Mouse (Mus musculus) spleen, adult 12 weeks (tissue): ENCODE data around the gene Glis2.
"Not testable (repeated sequence)": the region's sequence is repeated elsewhere in the genome, so short reads cannot be mapped to it uniquely, and the experiment has no call there.

Experiments used
- DNase-seq: peaks from one replicate; pipeline ENCODE4 v3.0.0; 2022; ENCODE audit warnings: low spot score

The Glis2 gene

DNA sequence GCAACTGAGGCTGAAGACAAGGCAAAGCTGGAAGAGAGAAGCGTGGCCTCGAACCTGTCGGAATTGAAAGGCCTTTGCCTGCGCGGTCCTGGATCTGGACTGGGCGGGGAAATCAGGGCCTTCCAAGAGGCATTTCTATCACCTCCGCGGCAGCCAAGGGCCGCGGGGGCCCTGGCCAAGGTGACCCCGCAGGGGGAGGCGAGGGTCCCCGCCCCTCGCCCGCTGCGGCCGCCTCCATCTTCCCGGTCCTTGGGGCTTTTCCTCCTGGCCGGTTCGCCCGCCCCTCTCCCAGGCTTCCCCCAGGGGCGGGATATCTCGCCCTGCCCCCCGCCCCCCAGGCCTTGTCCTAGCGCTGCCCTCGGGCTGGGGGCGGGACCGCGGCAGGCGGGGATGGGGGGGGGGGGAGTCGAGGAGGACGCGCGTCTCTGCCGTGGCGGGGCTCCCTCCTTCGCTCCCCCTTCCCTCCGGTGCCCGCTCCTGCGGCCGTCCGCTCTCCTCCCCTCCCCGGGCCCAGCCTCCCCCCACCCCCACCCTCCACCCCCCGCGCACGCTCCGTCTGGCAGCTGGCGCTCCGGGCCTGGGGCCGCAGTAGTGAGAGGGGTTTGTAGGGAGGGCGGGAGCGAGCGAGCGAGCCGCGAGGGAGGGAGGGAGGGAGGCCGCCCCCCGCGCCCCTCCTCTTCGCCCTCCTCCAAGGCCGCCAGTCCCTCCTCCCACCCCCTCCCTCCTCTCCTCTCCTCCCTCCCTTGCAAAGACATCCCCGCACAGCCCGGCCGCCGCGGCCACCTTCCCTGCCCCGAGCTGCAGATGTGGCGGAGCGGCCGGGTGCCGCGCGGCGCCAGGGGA, at the start of gene Glis2:
Gene Glis2, plus strand, starts transcription at position 743 of the 843 bp plus-strand sequence.
- no peak for DNase-seq

DNA sequence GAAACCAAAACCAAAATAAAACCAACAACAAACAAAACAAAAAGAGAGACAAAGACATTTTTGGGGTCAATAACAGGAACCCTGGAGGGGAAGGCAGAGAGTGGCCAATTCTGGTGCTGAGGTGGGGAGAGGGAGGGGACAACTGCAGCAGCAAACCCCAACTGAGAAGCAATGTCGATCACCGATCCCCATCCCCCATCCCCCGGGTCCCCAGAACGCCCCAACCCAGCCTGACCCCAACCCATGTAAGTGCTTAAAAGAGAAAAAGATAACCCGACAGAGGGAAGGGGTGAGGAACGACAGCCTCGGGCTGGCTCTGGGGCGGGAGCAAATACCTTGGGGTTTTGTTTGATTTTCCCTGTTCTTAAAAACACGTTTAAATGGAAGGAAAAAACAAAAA, 49.7 kb upstream of the Glis2 start:
- DNase-seq: no peak

DNA sequence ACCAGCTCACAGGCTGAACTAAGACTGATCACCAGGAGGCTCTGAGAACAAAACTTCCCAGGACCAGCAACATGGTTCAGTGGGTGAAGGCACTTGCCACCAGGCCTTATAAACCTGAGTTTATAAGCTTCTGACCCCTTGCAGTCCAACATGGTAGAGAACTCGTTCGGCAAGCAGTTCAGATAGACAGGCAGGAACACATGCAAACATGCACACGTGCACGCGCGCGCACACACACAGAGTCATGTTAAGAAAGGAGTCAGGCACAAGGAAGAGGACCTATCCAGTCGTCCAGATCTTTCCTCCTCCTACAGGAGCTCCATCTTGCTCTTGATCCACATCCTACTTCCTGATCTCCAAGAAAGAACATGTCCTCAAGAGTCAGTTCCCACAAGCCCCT, 47.7 kb upstream of the Glis2 start:
- no peak for DNase-seq

DNA sequence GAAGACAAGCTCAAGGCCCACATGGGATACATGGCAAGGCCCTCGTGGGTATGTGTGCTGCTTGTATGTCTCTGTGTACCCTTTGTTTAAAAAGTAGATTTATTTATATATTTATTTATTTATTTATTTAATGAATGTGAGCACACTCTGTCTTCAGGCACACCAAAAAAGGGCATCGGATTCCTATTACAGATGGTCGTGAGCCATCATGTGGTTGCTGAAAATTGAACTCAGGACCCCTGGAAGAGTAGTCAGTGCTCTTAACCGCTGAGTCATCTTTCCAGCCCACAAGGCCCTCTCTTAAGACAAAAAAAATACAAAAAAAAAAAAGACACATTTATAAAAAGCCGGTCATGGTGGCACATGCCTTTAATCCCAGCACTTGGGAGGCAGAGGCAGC, 46.9 kb upstream of the Glis2 start:
- DNase-seq: no peak

DNA sequence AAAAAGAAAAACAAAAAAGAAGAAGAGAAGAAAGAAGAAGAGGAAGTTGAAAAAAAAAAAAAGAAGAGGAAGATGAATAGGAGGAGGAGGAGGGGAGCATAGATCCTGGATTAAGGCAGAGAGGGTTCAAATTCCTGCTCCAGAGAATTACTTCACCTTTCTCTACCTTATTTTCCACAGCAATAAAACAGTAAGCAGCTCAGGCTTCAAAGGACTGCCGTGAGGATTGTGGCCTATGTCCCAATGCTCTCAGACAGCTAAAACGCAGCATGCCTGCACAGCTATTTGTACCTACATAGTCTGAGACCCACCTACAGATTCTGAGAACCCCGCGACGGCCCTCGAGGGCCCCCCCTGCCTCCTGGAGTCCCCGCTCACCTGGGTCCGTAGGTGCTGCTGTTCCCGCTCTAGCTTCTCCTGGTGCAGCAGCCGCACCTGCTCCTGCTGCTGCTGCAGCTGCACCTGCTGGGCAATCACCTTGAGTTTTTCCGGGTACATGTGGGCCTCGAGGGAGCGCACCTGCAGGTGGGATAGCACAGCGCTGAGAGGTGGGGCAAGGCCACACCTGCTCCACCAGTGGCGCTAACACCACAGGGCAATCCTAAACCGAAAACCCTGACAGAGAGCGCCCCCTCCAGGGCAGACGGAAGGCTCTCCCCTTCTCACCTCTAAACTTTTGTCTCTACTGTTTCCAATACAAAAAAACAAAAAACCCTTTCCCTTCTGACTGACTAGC, 45.4 kb upstream of the Glis2 start:
- no peak for DNase-seq

DNA sequence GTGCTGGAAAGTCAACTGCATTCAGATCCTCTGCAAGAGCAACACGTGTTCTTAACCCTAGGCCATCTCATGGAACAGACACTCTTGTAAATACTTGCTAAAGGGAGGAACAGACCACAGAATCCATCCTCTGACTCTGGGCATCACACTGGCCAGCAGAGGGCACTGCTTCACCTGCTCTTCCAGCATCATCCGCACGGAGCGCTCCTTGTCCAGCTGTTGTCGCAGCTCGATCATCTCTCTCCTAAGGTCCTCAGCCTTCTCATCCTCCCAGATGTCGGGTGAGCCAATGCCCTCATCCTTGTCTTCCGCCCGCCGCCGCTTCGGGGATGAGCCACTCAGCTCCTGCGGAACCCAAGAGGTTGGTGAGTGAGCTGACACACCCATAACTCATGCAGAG, 43.5 kb upstream of the Glis2 start:
- DNase-seq: no peak

DNA sequence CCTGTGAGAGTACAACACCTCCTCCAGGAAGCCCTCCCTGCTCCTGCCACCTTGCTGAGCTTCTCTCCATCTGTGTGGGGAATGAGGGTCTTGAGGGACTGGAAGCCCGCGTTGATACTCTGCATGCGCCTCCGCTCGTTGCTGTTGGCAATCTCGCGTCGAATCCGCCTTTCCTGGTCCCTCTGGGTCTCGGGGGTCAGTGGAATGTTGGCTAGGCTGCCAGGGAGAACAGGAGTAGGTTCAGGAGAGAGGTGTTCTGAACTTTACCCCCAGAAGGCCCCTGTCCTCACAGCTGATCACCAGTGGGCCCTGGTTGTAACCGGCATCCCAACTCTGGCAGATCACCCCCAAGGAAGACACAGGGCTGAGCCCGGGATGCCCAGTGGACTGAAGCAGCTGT, 42.6 kb upstream of the Glis2 start:
- DNase-seq: no peak

DNA sequence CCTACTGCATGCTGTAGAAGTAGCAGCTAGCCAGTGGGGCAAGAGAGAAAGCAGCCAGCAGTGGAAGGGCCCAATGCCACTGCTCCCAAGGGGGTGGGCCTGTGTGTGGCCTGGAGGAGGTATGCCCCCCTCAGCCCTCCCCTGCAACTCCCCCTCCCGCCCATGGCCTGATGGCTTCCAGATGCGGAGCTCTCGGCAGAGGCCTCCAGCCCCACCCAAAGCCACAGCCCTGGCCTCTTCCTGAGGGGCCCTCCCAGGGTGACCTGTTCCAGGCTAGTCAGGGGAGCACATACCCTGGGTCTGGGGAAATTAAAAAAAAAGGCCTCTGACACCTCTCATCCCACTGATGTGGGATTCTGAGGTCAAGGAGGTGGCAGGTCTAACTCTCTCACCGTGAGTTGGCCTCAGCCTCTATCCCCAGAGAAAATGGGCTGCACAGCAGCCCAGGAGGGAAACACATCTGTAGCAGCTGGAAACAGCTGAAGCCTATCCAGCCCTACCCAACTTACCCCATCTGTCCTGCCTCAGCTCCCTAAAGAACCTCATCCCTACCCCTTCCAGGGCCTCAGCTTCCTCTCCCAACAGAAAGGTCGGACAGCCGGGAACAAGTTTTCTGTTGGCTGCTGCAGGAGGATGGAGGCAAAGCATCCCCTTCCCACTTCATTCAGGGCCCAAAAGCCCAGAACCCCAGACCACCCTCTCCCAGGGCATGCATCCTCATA, 41.5 kb upstream of the Glis2 start:
- no peak for DNase-seq

DNA sequence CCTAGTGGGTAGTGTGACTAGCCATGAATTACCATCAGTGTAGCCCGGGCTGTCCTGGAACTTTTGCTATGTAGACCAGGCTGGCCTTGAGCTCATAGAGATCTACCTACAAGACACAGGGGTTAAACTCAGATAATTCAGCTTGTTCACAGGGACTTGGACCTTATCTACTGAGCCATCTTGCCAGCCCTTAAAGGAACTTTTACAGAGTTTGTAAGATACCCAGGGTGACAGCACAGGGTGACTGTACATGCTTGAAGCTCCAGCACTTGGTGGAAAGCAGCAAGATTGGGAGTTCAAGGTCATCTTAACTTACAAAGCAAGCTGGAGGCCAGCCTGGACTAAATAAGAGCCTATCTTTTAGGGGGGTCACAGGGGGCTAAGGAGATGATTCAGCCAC, 39.0 kb upstream of the Glis2 start:
- no peak for DNase-seq

DNA sequence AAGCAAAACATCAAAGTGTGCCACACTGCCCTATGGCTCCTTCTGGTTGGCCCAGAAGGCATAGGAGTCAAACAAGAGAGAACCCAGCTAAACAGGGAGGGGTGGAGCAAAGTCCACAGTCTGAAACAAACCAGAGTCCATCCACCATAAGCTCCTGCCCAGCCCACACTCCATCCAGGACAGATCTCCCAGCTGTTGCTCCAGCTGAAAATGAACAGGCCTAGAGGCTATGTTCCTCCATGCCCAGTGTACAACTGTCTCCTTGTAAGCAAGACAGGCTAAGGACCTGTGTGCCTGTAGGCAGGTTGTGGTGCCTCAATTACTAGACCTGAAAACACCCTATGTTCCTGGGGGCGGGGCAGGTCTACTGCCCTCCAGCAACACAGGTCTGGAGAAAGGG, 37.4 kb upstream of the Glis2 start:
- no peak for DNase-seq

DNA sequence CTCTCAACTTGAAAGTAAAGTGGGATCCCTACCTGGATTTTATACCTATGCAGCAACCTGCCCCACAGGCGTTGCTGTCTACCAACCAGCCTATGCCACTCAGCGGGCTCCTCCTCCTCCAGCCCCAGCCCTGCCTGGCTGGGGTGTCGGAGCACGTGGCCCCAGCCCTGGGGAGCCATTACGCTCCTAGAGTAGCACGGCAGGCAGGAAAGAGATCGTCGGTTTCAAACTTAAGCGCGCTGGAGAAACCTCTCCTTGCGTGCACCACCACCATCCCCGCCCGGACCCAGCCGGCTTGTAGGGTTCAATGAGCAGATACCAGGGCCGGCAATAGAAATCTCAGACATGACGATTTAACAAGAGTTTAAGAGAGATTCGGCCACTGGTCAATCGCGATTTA, 36.6 kb upstream of the Glis2 start:
- peak; percentile 51 for DNase-seq

DNA sequence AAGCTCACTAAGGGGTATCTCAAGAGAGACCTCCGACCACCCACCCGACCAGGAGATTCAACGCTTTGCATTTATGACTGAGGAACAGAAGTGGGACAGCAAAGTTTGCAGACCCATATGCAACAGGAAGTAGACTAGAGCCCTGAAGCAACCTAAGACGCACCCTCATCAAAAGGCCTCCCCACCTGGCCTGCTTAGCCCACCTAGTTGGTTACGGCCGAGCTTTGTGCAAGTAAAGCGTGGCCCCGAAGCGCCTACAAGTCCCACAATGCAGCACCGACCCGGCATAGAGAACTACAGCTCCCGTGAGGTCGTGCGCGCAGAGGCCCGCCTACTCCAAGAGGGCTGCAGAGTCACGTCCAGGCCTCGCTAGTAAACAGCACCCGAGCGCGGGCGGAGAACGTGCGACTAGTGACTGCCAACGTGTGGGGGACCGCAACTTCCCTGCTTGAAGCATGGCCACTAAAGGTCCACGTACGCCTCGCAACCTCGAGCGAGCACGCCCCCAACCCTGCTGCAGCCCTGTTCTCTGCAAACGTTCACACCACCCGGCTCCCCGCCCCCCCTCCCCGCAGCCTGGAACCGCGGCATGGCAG, 36.0 kb upstream of the Glis2 start:
- peak; percentile 82 for DNase-seq

DNA sequence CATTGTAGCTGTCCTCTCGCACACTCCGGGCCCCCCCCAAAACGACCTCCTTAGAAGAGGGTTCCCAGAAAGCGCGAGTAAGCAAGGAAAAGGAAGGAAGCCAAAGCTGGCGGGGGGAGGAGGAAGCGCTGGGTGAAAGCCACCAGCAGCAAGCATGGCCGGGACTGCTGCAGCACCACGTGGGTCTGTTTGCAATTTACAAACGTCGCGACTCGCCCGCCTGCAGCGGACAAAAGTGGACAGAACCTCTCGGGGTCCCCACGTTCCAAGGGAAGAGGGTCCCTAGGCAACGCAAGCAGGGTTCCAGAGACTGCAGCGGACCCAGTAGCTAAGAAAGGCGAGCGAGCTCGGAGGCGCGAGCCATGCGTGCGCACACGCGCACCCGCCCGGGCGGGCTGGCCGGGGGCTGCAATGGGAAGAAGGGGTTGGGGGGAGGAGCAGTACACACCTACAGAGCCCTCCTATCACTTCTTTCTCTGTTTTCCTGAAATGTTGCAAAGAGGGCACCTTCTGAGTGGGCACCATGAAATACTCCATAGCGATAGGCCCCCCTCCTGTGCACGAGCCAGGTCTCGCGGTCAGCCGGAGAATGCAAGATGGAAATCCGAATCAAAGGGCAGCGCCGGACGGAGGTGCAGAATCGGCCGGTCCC, 35.4 kb upstream of the Glis2 start:
- DNase-seq: peak; percentile 25

DNA sequence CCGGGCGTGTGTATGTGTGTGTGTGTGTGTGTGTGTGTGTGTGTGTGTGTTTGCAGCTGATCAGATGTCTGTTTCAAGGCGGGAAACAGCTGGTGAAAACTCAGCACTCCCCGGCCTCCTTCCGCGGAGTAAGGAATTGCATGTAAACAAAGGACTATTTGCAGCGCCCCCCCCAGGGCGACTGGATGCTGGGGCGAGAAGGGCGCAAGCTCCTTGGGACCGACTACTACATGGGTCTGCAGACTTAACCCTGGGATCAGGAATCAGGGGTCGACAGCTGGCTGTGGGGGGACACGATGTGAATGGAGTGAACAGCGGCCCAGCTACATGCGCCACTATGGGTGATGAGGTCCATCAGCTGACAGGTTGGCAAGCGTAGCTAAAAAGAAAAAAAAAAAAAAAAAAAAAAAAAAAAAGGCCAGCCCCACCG, 34.8 kb upstream of the Glis2 start, which contains the start of gene Tfap4:
Gene Tfap4, minus strand, starts transcription at position 140 of the 430 bp plus-strand sequence.
- DNase-seq: peak; percentile 70

DNA sequence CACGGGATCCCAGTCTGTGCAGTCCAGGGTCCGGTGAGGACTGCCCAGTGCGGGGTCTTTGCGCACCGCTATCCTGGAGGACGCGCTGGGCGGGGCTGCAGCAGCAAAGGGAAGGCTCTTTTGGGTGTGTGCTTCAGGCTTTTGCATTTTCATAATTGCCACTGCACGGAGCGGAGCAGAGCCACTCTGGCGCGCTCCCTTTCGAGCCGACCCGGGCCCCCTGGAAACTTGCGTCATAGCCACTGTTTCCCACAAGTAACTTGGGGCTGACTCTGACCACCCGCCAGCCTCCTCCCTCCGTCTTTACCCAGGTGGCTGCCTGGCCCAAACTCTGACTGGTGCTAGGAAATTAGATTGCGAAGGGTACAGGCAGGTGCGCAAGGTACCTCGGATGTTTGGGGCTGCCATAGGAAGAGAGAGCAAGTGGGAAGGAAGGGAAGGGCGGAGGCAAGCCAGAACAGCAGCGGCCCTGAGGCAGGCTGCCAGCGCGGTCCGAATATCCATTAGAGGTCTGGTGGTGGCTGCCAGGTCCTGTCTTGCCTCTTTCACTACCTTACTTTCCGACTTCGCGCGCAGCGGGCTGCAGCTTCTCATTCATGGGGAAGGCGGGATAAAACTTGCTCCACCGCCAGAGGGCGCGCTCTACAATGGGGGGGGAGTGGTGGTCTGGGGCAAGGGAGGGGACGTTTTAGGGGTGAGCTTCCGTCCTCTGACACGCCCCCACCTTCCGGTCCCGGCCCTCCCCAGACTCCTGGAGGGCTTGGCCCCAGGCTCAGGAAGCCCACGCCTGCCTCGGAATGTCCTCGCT, 34.2 kb upstream of the Glis2 start:
- peak; percentile 41 for DNase-seq

DNA sequence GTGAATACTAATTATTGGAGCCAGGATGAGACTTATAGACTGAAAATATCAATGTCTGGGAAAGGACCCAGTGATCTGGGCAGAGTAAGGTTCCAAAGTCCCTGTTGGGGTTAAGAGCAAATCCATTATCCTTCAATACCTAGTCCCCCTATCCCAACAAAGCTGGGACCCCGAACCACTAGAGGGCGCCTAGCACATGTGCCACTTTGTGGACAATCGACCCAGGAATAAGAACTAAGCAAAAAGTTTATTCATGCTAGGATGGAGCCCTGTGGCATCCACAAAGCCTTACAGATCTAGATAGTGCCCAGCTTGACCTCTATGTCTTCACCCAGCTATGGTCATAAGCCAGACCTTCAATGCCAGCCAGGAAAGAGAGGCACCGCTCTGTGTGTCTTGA, 26.6 kb upstream of the Glis2 start:
- DNase-seq: peak; percentile 49

DNA sequence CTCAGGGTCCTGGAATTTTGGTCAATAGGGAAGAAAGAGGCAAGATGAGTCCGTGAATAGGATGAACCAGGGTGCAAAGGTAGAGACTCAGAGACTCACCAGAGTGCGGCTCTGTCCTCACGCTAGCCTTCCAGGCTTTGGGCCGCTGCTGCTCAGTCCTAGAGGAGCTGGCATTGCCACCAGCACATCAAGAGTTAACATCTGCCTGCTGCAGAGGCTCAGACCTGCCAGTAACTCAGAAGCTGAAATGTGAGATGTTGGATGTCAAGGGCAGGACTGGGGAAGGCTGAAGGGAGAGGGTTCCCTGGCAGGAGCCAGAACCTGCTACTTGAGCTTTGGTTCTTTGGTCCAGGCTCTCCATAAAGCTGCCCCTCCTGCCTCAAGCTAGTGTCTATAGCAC, 23.8 kb upstream of the Glis2 start:
- no peak for DNase-seq

DNA sequence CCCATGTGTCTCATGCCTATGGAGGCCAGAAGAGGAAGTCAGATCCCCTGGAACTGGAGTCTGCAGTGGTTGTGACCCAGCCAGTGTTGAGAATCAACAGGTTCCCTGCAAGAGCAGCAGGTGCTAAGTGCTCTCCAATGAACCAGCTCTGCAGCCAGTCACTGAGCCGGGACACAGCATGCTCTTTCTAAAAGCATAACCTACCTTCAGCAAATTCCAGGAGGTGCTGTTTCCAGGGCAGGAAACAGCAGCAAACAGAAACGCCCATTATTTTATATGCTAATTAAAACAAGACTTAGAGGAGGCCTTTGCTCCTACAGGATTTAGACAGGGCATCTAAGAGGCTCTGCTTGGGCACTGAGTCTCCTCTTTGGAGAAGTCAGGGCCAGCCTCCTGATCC, 18.5 kb upstream of the Glis2 start:
- no peak for DNase-seq

DNA sequence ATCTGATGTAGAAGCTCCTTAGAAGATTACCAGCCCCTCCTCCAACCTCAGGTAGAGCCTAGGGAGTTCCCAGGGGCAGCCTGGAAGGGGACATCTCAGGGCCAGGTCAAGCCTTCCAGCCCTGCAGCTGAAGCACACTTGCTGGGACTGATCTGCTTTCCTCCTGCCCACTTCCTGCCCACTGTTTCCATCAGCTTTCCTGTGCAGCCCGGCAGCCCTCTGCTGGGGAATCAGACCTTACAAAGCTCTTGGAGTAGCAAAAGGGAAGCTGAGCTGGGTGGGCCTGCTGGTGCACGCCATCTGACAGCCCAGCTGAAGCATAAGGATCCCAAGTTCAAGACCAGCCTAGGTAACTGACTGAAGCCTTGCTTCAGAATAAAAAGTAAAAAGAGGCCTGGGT, 17.6 kb upstream of the Glis2 start:
- DNase-seq: no peak

DNA sequence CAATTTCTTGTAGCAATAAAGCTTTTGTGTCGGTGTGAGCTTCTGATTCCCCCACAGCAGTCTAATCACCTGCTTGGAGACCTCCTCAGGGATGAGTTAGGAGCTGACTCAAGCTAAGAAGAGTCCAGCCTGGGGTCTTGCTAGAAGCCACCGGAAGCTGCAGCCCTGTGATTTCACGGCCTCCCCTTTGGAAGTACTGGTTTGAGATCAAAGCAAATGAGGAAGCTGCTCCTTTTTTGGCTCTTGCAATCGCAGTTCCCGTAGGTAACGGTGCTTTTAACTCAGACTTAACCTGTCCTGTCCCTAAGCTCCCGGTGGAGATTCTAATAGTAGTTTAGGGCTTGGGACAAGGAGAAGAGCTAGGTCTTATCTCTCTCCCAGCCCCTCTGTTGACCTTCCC, 15.9 kb upstream of the Glis2 start:
- DNase-seq: no peak

DNA sequence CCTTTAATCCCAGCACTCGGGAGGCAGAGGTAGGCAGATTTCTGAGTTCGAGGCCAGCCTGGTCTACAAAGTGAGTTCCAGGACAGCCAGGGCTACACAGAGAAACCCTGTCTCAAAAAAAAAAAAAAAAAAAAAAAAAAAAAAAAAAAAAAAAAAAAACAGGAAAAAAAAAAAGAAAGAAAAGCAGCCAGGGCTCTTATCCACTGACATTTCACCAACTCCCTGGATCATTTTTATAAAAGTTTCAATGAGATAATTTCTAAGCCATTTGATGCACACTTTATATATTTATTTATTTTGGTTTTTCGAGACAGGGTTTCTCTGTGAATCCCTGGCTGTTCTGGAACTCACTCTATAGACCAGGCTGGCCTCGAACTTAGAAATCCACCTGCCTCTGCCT, 13.3 kb upstream of the Glis2 start:
- DNase-seq: not testable (repeated sequence)
